Mouse (Mus musculus) midbrain, embryonic 11.5 days (tissue): ENCODE results near the gene Opcml. TPM values are rescaled to one million over a fixed set of nuclear protein-coding genes. Genes with fewer than 3 reads are reported as not detected.

Experiments used
- ATAC-seq: fragments of 200-750 bp; cut with Nextera tagmentation; 2 replicates; pipeline ENCODE4 v1.8.0; 2017; ENCODE audit warnings: moderate TSS enrichment, moderate library complexity; ENCODE audit not compliant: low FRiP score
- DNase-seq: peaks from one replicate; pipeline ENCODE4 v3.0.0; 2015; ENCODE audit warnings: low spot score; ENCODE audit errors: missing footprints
- H3K27ac ChIP-seq: fragments of 300-500 bp; sonication (generic); 2 replicates; pipeline ENCODE4 v1.5.1; 2014; ENCODE audit warnings: low read depth, low read length
- H3K27me3 ChIP-seq: fragments of 300-500 bp; sonication (generic); 2 replicates; pipeline ENCODE4 v1.6.1; 2014; ENCODE audit warnings: mild to moderate bottlenecking, low read length, moderate library complexity, mixed read lengths; ENCODE audit not compliant: control insufficient read depth, insufficient read depth
- H3K36me3 ChIP-seq: fragments of 300-500 bp; sonication (generic); 2 replicates; pipeline ENCODE4 v1.6.1; 2014; ENCODE audit warnings: mild to moderate bottlenecking, low read length, moderate library complexity, mixed read lengths; ENCODE audit not compliant: control insufficient read depth, insufficient read depth
- H3K4me1 ChIP-seq: fragments of 300-500 bp; sonication (generic); 2 replicates; pipeline ENCODE4 v1.6.1; 2014; ENCODE audit warnings: low read length; ENCODE audit not compliant: control insufficient read depth, insufficient read depth
- H3K4me2 ChIP-seq: fragments of 300-500 bp; sonication (generic); 2 replicates; pipeline ENCODE4 v1.6.1; 2014; ENCODE audit warnings: mild to moderate bottlenecking, moderate library complexity
- H3K4me3 ChIP-seq: fragments of 300-500 bp; sonication (generic); 2 replicates; pipeline ENCODE4 v1.5.1; 2014; ENCODE audit warnings: low read depth, low read length
- H3K9ac ChIP-seq: fragments of 300-500 bp; sonication (generic); 2 replicates; pipeline ENCODE4 v1.6.1; 2014; ENCODE audit warnings: low read length
- H3K9me3 ChIP-seq: fragments of 300-500 bp; sonication (generic); 2 replicates; pipeline ENCODE4 v1.6.1; 2016; ENCODE audit warnings: low read length; ENCODE audit not compliant: control insufficient read depth
- WGBS: fragments of 180-500 bp; shearing (Covaris S2); extraction: QIAGEN DNeasy Blood & Tissue Kit; methylation state at CpG from one replicate; pipeline ENCODE4 v1.1.7; 2014; 5-methylcytosine and 5-hydroxymethylcytosine counted together
- polyA plus RNA-seq: library from polyadenylated mRNA; unstranded; fragments of >200 nt; fragmentation: Nextera tagmentation; extraction: Ambion mirVana; gene quantifications from 2 replicates; pipeline ENCODE4 v1.2.1, GENCODE M21; 2014

The Opcml gene
- polyA plus RNA-seq, 1 experiment from 2014 or later = 3.2 TPM

- H3K4me2 ChIP-seq = no peak overlapping the region
- H3K9ac ChIP-seq = no peak overlapping the region
- DNase-seq (peak; percentile 85), ATAC-seq (no peak)
- no peak overlapping the region for H3K27ac ChIP-seq
- no peaks in the 10 kb centered on the region for H3K27me3 ChIP-seq
- no peak overlapping the region for H3K4me3 ChIP-seq
- no peaks in the 10 kb centered on the region for H3K36me3 ChIP-seq
- H3K9me3 ChIP-seq = no peaks in the 10 kb centered on the region
- no peaks in the 10 kb centered on the region for H3K4me1 ChIP-seq
- 54% methylated on average over 4 of the region's 4 CpGs for WGBS
These were observed 680.9 kb downstream of the Opcml start for GRCm38 (mm10) chr9:28471501-28471900.

- H3K36me3 ChIP-seq = no peaks in the 10 kb centered on the region
- no peak overlapping the region for H3K4me3 ChIP-seq
- no peak overlapping the region for H3K4me2 ChIP-seq
- no peak overlapping the region for H3K9ac ChIP-seq
- H3K27me3 ChIP-seq = no peaks in the 10 kb centered on the region
- WGBS = 91% methylated on average over 6 of the region's 6 CpGs
- DNase-seq (no peak), ATAC-seq (no peak)
- H3K27ac ChIP-seq = no peak overlapping the region
- H3K9me3 ChIP-seq = no peaks in the 10 kb centered on the region
- no peaks in the 10 kb centered on the region for H3K4me1 ChIP-seq
These were observed 684.0 kb downstream of the Opcml start for GRCm38 (mm10) chr9:28474586-28474985.

- H3K27me3 ChIP-seq = no peaks in the 10 kb centered on the region
- no peaks in the 10 kb centered on the region for H3K4me1 ChIP-seq
- H3K9me3 ChIP-seq = no peaks in the 10 kb centered on the region
- no peak overlapping the region for H3K27ac ChIP-seq
- ATAC-seq (no peak), DNase-seq (no peak)
- H3K4me3 ChIP-seq = no peak overlapping the region
- H3K9ac ChIP-seq = no peak overlapping the region
- H3K36me3 ChIP-seq = no peaks in the 10 kb centered on the region
- no peak overlapping the region for H3K4me2 ChIP-seq
- 85% methylated on average over 4 of the region's 4 CpGs for WGBS
These were observed 690.7 kb downstream of the Opcml start for GRCm38 (mm10) chr9:28481261-28481660.

GRCm38 (mm10) chr9:28488499-28488898 lies 697.9 kb downstream of the Opcml start:
- Histone ChIP-seq H3K4me2 (no peak overlapping the region), H3K4me1 (no peaks in the 10 kb centered on the region), H3K27me3 (no peaks in the 10 kb centered on the region), H3K4me3 (no peak overlapping the region), H3K27ac (no peak overlapping the region), H3K36me3 (no peaks in the 10 kb centered on the region), H3K9me3 (no peaks in the 10 kb centered on the region), H3K9ac (no peak overlapping the region)
- WGBS = 84% methylated on average over 2 of the region's 2 CpGs
- ATAC-seq = no peak
- no peak for DNase-seq

- Histone ChIP-seq H3K36me3 (no peaks in the 10 kb centered on the region), H3K9ac (no peak overlapping the region), H3K27ac (no peak overlapping the region), H3K27me3 (no peaks in the 10 kb centered on the region), H3K9me3 (no peaks in the 10 kb centered on the region), H3K4me3 (no peak overlapping the region), H3K4me2 (no peak overlapping the region), H3K4me1 (no peaks in the 10 kb centered on the region)
- no peak for DNase-seq
- no peak for ATAC-seq
- 74% methylated on average over 4 of the region's 4 CpGs for WGBS
These were observed 699.3 kb downstream of the Opcml start for GRCm38 (mm10) chr9:28489828-28490227.

GRCm38 (mm10) chr9:28490410-28490809 lies 699.8 kb downstream of the Opcml start:
- no peak overlapping the region for H3K9ac ChIP-seq
- no peak overlapping the region for H3K4me3 ChIP-seq
- no peak overlapping the region for H3K27ac ChIP-seq
- no peaks in the 10 kb centered on the region for H3K36me3 ChIP-seq
- no peak overlapping the region for H3K4me2 ChIP-seq
- DNase-seq (no peak), ATAC-seq (no peak)
- no peaks in the 10 kb centered on the region for H3K4me1 ChIP-seq
- H3K9me3 ChIP-seq = no peaks in the 10 kb centered on the region
- WGBS = 87% methylated on average over 3 of the region's 3 CpGs
- no peaks in the 10 kb centered on the region for H3K27me3 ChIP-seq

GRCm38 (mm10) chr9:28499841-28500794 lies 709.5 kb downstream of the Opcml start:
- no peaks in the 10 kb centered on the region for H3K27me3 ChIP-seq
- H3K9me3 ChIP-seq = no peaks in the 10 kb centered on the region
- no peaks in the 10 kb centered on the region for H3K4me1 ChIP-seq
- no peaks in the 10 kb centered on the region for H3K36me3 ChIP-seq
- no peak overlapping the region for H3K27ac ChIP-seq
- H3K4me2 ChIP-seq = no peak overlapping the region
- WGBS = 76% methylated on average over 12 of the region's 12 CpGs
- ATAC-seq (no peak), DNase-seq (no peak)
- H3K4me3 ChIP-seq = no peak overlapping the region
- no peak overlapping the region for H3K9ac ChIP-seq

- ATAC-seq (no peak), DNase-seq (no peak)
- H3K27ac ChIP-seq = no peak overlapping the region
- no peak overlapping the region for H3K9ac ChIP-seq
- no peaks in the 10 kb centered on the region for H3K9me3 ChIP-seq
- H3K36me3 ChIP-seq = no peaks in the 10 kb centered on the region
- no peaks in the 10 kb centered on the region for H3K27me3 ChIP-seq
- H3K4me2 ChIP-seq = no peak overlapping the region
- H3K4me3 ChIP-seq = no peak overlapping the region
- H3K4me1 ChIP-seq = no peaks in the 10 kb centered on the region
- 89% methylated on average over 3 of the region's 3 CpGs for WGBS
These were observed 723.3 kb downstream of the Opcml start for GRCm38 (mm10) chr9:28513905-28514304.

GRCm38 (mm10) chr9:28533191-28533590 lies 742.6 kb downstream of the Opcml start:
- Histone ChIP-seq H3K4me3 (no peak overlapping the region), H3K9ac (no peak overlapping the region), H3K36me3 (no peaks in the 10 kb centered on the region), H3K27ac (no peak overlapping the region), H3K4me2 (no peak overlapping the region), H3K27me3 (no peaks in the 10 kb centered on the region), H3K4me1 (0 out of 2 replicates have a peak, but pooled peaks cover 2% of the 10 kb centered on the region), H3K9me3 (no peaks in the 10 kb centered on the region)
- ATAC-seq (no peak), DNase-seq (no peak)
- WGBS = 85% methylated on average over 1 of the region's 1 CpGs
